In genomic region chr1:59067976-59068375, GRCm38 (mm10) we compare ENCODE assay signal across 9 mouse cellular contexts. TPM values are rescaled to one million over a fixed set of nuclear protein-coding genes. Genes with fewer than 3 reads are reported as not detected.
A peak's percentile ranks its signal among the peaks of the same experiment; 100 is the strongest.
DNase-seq lines count a peak whose midpoint lies in the region; ATAC-seq and TF ChIP-seq lines count a peak whose summit lies in the region.
"Had no signal": no experiment of that assay in that cellular context is flagged by ENCODE, and none has a peak within 500 bp of the region (broad histone marks: within the 10 kb centered on the region; RNA-seq: fewer than 3 reads in every experiment).

No protein-coding gene starts in this region.

- H3K9ac ChIP-seq in forebrain, embryonic 13.5 days = no peak overlapping the region
- H3K9ac ChIP-seq in midbrain, postnatal 0 days (replicated peaks; ENCODE audit: low read length, poor library complexity, severe bottlenecking) = no peak overlapping the region
- H3K9ac ChIP-seq in midbrain, embryonic 15.5 days = no peak overlapping the region

- no peak overlapping the region for H3K27ac ChIP-seq in forebrain, embryonic 10.5 days
- H3K27ac ChIP-seq in forebrain, embryonic 13.5 days = no peak overlapping the region
- H3K27ac ChIP-seq in midbrain, postnatal 0 days (ENCODE audit: low read depth, low read length) = no peak overlapping the region
- H3K27ac ChIP-seq in midbrain, embryonic 15.5 days = no peak overlapping the region

- H3K9me3 ChIP-seq in forebrain, embryonic 10.5 days = no peaks in the 10 kb centered on the region
- H3K9me3 ChIP-seq in forebrain, embryonic 13.5 days (replicated peaks) = no peaks in the 10 kb centered on the region
- H3K9me3 ChIP-seq in midbrain, postnatal 0 days (ENCODE audit: low read length) = no peaks in the 10 kb centered on the region
- no peaks in the 10 kb centered on the region for H3K9me3 ChIP-seq in midbrain, embryonic 15.5 days

- WGBS in forebrain, embryonic 10.5 days = 12% methylated on average over 3 of the region's 3 CpGs
- 16% methylated on average over 3 of the region's 3 CpGs for WGBS in forebrain, embryonic 13.5 days
- WGBS in midbrain, postnatal 0 days = 8% methylated on average over 3 of the region's 3 CpGs
- 8% methylated on average over 3 of the region's 3 CpGs for WGBS in midbrain, embryonic 15.5 days

- H3K4me1 ChIP-seq in forebrain, embryonic 10.5 days = no peaks in the 10 kb centered on the region
- no peaks in the 10 kb centered on the region for H3K4me1 ChIP-seq in forebrain, embryonic 13.5 days
- no peaks in the 10 kb centered on the region for H3K4me1 ChIP-seq in midbrain, postnatal 0 days (ENCODE audit: insufficient read depth, low read length)
- H3K4me1 ChIP-seq in midbrain, embryonic 15.5 days = no peaks in the 10 kb centered on the region

- no peaks in the 10 kb centered on the region for H3K27me3 ChIP-seq in forebrain, embryonic 10.5 days (ENCODE audit: poor library complexity, severe bottlenecking)
- no peaks in the 10 kb centered on the region for H3K27me3 ChIP-seq in forebrain, embryonic 13.5 days
- H3K27me3 ChIP-seq in midbrain, postnatal 0 days (ENCODE audit: insufficient read depth, low read length) = no peaks in the 10 kb centered on the region
- no peaks in the 10 kb centered on the region for H3K27me3 ChIP-seq in midbrain, embryonic 15.5 days (replicated peaks)

- ATAC-seq in forebrain, embryonic 13.5 days = no peak
- ATAC-seq in midbrain, postnatal 0 days (ENCODE audit: low FRiP score) = no peak
- ATAC-seq in midbrain, embryonic 15.5 days (replicated peaks) = no peak

- no peak overlapping the region for H3K4me2 ChIP-seq in forebrain, embryonic 13.5 days
- H3K4me2 ChIP-seq in midbrain, postnatal 0 days (ENCODE audit: low read depth, low read length, poor library complexity, severe bottlenecking) = no peak overlapping the region
- no peak overlapping the region for H3K4me2 ChIP-seq in midbrain, embryonic 15.5 days

- H3K36me3 ChIP-seq in forebrain, embryonic 10.5 days (replicated peaks) = no peaks in the 10 kb centered on the region
- no peaks in the 10 kb centered on the region for H3K36me3 ChIP-seq in forebrain, embryonic 13.5 days (ENCODE audit: poor library complexity, severe bottlenecking)
- H3K36me3 ChIP-seq in midbrain, postnatal 0 days (ENCODE audit: insufficient read depth, low read length) = no peaks in the 10 kb centered on the region
- H3K36me3 ChIP-seq in midbrain, embryonic 15.5 days (replicated peaks) = no peaks in the 10 kb centered on the region

- peak; percentile 75 for TF ChIP-seq CTCF in midbrain, postnatal 0 days (IDR thresholded peaks at IDR 0.05)

- H3K4me3 ChIP-seq in forebrain, embryonic 10.5 days = no peak overlapping the region
- H3K4me3 ChIP-seq in forebrain, embryonic 13.5 days = no peak overlapping the region
- no peak overlapping the region for H3K4me3 ChIP-seq in midbrain, postnatal 0 days (ENCODE audit: low read depth, low read length)
- no peak overlapping the region for H3K4me3 ChIP-seq in midbrain, embryonic 15.5 days

- peak; percentile 18 for DNase-seq in forebrain, embryonic 10.5 days (ENCODE audit: extremely low spot score, low spot score)
- DNase-seq in midbrain, postnatal 0 days (ENCODE audit: low spot score) = peak; percentile 49
- peak; percentile 6 to 48 for DNase-seq in cerebellum, postnatal 25 days
- DNase-seq in kidney, adult 9 months = peak; percentile 70
- DNase-seq in mesoderm, embryonic 11.5 days (ENCODE audit: low read depth, low spot score) = peak; percentile 54
- DNase-seq in thymus, postnatal 25 days = no peak

RNA-seq across cellular contexts. Expression of gene C2cd6, which starts 26.7 kb away (rescaled TPM):
- polyA plus RNA-seq in forebrain, embryonic 10.5 days (2016; fragmentation: Nextera tagmentation; extraction: Ambion mirVana) = 0.09 TPM in 1 of 2 replicates, not detected in the other
- polyA plus RNA-seq in forebrain, embryonic 13.5 days (2015; fragmentation: Nextera tagmentation; extraction: Ambion mirVana) = not detected in 2 replicates
- not detected in 2 replicates for total RNA-seq in midbrain, postnatal 0 days (2014; rRNA removed)
- 0.23 TPM in 1 of 2 replicates, not detected in the other for polyA plus RNA-seq in midbrain, postnatal 0 days (2015; fragmentation: Nextera tagmentation; extraction: Ambion mirVana)
- polyA plus RNA-seq in midbrain, embryonic 15.5 days (2015; fragmentation: Nextera tagmentation; extraction: Ambion mirVana) = 0.17 TPM in 1 of 2 replicates, not detected in the other
- total RNA-seq: heart, adult 18-20 months had no signal

RNA-seq across cellular contexts. Expression of gene Tmem237, which starts 52.2 kb away (rescaled TPM):
- 49.1 and 51.8 TPM in 2 replicates for polyA plus RNA-seq in forebrain, embryonic 10.5 days (2016; fragmentation: Nextera tagmentation; extraction: Ambion mirVana)
- 50.1 and 53.3 TPM in 2 replicates for polyA plus RNA-seq in forebrain, embryonic 13.5 days (2015; fragmentation: Nextera tagmentation; extraction: Ambion mirVana)
- total RNA-seq in midbrain, postnatal 0 days (2014; rRNA removed) = 28.2 and 37.2 TPM in 2 replicates
- 56.9 and 60.4 TPM in 2 replicates for polyA plus RNA-seq in midbrain, postnatal 0 days (2015; fragmentation: Nextera tagmentation; extraction: Ambion mirVana)
- 41.0 and 46.5 TPM in 2 replicates for polyA plus RNA-seq in midbrain, embryonic 15.5 days (2015; fragmentation: Nextera tagmentation; extraction: Ambion mirVana)
